Mouse (Mus musculus): ENCODE measurements around the gene Add3.

The Add3 gene

DNA sequence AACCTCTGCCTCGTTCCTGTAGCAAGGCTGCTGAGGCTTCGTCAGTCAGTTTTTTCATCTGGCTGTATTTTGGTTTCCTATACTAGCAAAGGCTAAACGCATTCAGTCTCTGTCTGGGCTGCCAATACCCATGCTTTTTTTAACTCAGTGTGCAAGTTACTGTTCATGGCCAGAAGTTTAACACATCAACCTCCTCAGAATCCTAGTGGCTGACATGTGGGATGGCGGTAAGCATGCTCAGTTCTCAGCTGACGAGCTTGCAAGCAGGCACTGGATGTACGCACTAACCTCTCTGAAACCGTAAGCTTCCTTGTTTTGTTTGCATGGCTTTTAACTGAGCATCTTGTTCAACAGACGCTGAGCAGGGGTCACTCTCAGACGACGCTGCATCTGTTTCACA lies 103.7 kb downstream of the Add3 start:
- no peak for DNase-seq

DNA sequence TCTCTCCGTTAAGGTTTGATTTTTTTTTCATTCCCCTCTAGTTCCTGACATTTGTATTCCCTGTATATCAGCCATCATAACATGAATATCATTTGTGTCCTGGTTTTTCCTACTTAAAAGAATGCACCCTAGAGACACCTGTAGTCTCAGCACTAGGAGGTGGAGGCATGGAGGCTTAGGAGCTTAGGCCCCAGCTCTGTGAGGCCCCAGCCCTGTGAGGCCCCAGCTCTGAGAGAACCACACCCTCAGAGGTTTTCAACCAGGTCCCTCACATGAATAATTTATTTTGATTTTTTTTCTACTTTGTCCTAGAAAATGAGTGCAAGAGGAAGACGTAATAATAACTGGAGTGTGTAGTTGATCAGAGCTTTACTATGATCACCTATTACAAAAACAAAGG lies 107.3 kb downstream of the Add3 start:
- no peak for DNase-seq

DNA sequence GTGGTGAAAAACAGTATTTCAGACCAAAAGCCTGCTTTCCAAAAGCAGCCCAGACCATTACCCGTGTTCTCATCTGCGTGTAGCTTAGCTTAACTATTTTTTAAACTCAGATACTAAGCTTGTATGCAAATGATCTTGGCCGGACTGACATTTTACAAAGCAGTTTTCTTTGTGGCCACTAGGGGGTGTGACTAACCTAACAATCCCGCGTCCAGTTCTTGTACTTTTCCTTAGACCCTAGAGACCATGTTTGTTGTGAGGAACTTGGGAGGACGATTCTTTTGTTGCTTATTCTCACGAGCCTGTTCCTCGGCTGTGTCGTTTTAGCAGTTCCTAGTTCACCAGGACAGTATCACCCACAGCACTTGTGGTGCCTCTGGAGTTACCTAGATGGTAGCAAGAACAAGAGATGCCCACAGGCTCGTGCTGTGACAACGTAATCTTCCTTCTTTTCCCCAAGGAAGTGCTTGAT lies 107.8 kb downstream of the Add3 start:
- DNase-seq = peak; percentile 86

- no peak for DNase-seq
Measured at GRCm38 (mm10) chr19:53251015-53251414, 110.8 kb downstream of the Add3 start.

DNA sequence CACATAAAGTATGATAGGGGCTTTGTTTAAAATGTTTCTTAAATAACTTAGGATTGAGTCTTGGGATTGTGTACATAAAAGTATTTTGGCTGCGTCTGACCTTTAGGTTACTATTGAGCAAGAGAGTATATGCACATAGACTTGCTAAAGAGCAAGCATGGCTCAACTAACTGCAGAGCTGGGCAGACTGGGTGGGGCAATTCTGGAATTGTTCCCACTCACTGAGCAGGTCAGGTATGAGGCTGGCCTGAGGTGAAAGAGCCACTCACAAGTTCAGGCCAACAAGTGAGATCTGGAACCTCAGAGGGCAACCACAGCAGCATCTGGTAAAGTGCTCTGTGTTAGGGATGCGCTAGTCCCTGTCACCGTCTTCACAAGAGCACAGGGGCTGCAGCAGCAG lies 111.4 kb downstream of the Add3 start:
- no peak for DNase-seq

DNA sequence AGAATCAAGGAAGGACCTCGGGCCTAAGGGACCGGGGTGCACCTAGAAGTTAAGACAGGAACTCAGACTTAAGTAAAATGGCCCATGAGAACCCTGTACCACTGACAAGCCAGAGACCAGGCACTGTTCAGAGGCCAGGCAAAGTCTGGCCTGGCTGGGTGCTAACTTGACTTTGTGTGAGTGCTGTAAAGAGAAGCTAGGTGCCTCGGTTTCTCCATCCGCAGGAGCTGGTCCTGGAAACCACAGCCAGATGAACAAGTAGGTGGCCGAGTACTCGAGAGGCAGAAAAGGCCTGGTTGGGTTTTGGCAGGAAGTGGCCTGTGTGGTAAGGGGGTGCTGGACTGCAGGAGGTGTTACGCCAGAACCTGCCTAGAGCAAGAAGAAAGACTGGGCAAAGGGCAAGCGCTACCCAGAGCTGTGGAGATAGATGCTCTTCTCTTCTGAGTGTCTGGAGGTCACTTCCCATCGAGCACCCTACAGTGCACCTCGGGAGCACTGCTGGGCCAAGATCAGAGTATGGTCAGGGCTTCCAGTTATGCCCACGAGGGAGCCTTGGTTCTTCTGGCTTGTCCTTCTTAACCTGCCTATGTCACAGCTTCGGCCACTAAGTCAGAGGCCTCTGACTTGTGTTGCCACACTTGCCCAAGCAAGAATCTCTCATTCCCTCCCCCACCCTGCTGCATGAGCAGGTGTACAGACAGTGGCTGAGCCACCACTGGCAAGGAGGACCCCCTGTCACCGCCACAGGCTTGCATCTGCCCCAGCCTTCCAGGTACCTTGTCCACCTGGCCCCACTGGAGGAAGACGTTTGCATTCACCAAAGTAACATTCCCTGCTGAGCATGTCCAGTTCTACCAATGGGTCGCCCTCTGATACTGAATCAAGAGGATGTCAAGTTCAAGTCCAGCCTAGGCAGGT lies 112.1 kb downstream of the Add3 start:
- DNase-seq = no peak

DNA sequence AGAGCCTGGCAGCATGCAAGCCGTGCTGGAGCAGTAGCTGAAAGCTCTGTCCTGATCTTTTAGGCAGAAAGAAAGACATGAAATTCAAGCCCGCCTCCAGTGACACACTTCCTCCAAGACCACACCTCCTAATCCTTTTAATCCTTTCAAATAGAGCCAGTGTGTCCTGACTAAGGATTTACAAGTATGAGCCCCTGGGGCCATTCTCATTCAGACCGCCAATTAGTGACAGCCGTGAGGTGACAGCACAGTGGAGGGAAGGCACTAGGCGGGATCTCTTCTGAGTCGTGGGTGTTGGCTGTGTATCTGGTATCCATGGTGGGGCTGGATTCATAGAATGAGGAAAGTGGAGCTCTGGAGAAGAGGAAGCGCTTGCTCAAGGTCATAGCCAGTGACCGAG lies 116.1 kb downstream of the Add3 start:
- DNase-seq = peak; percentile 63

GRCm38 (mm10) chr19:53256991-53257594 lies 116.8 kb downstream of the Add3 start:
- DNase-seq = no peak

DNA sequence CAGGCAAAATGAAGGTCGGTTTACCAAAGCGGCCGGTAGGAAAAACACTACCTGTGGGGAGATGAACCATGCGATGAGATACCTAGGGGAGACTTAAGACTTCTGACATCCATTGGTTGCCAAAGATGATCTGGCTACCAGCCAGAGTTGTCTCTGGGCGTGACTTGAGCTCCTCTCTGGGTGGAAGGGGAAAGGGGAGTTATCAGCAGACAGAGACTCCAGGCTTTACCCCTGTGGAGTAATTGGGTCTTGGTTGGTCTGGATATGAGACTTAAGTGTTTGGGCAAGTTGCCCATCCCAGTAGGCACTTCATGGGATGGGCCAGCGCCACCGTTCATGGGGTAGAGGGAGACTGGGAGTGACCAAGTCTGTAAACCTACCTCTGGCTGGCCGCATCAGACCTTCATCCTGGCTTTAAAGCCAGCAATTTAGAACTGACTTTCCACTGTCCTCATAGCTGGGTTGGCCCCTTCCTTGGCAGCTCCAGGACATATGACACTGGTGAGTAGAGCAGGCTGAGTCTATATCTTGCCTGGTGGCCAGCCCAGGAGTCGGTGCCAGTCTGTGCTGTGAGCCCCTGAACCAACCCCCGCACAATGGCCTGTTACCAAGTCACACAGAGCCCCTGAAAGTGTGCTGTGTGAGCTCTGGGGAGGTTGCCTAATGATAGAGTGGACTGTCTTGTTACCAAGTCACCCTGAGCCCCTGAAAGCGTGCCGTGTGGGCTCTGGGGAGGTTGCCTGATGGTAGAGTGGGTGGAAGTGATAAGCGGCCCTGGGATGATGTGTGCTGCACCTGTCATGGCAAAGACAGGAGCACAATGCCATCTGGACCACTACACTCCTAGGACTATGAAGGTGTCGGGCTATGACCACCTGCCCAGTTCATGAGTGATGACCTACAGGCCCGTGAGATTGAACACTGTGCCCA lies 117.7 kb downstream of the Add3 start:
- DNase-seq = no peak

- no peak for DNase-seq
Measured at GRCm38 (mm10) chr19:53258740-53259506, 118.7 kb downstream of the Add3 start.

- DNase-seq = peak; percentile 77
Measured at GRCm38 (mm10) chr19:53259541-53259940, 119.3 kb downstream of the Add3 start.

DNA sequence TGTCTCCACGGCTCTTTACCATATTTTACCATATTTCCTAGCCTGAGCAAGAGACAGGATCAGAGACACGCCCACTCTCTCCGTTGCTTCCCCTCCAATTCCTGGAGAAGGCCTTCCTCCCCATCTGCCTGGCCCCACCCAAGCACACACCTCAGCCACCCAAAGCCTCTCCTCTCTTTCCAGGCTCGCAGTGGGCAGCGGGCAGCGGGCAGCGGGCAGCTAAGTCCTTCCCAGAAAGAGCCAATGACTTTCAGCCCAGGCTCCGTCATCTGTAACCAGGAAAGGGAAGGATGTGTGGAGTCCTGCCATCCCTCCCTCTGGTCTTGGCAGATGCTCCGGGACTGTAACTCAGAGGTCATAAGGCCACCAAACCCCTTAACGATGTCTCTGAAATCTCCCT lies 120.0 kb downstream of the Add3 start:
- DNase-seq = no peak

- no peak for DNase-seq
Measured at GRCm38 (mm10) chr19:53260828-53261227, 120.6 kb downstream of the Add3 start.

DNA sequence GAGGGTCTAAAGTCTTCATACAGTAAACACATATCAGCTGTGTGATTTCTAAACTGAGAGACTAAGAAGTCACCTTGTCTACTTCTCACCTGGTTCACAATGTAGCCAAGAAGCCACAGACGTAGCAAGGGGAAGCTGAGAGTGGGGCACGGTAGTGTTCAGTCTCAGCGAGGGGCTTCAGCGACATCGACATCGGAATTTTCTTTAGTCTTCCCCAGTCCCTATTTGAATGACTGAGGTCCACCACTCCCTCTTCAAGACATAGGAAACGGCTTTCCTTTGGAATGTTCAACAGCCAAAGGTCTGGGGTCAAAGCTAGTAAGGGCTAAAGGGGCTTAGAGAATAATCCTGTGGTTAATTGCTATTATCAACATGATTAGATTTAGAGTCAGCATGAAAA lies 121.8 kb downstream of the Add3 start:
- no peak for DNase-seq

GRCm38 (mm10) chr19:53263859-53264733 lies 123.9 kb downstream of the Add3 start:
- no peak for DNase-seq

DNA sequence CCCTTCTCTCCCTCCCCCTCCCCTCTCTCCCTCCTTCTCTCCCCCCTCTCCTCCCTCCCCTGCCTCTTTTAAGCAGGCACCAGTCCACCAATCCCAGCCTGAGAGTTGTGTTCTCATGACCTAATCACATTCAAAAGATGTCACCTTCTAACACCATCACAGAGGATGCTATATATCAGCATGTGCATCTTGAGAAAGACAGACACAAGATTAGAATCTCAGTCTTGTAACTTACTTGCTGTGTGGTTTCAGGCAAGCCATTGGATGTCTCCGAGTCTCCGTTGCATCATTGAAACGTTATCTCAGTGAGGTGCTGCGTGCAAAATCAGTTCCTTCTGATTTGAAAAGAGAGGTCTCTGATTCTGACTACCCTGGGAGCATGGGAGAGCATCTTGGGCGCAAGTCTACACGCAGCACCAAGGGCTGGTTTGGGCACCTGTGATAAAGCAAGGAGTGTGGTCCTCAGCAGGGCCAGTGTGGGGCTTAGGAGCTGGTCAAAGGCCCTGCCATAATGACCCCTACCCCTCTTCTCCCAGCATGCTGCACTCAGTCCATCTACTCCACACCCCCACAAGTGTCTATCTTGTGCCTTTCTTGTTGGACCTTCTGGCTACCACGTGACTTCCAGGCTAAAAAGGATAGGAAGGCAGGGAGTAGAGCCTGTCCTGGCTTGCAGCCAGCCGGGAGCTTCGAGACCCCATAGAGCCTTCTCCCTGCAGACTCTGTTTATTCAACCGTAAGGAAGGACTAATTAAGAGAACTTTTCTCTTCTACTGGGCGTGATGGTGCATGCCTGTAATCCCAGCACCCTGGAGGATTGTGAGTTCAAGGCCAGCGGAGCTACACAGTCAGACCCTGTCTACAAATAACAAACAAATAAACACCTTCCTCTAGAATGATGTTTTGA lies 124.8 kb downstream of the Add3 start:
- DNase-seq = peak; percentile 82

- DNase-seq = no peak
Measured at GRCm38 (mm10) chr19:53267305-53267704, 127.1 kb downstream of the Add3 start.

DNA sequence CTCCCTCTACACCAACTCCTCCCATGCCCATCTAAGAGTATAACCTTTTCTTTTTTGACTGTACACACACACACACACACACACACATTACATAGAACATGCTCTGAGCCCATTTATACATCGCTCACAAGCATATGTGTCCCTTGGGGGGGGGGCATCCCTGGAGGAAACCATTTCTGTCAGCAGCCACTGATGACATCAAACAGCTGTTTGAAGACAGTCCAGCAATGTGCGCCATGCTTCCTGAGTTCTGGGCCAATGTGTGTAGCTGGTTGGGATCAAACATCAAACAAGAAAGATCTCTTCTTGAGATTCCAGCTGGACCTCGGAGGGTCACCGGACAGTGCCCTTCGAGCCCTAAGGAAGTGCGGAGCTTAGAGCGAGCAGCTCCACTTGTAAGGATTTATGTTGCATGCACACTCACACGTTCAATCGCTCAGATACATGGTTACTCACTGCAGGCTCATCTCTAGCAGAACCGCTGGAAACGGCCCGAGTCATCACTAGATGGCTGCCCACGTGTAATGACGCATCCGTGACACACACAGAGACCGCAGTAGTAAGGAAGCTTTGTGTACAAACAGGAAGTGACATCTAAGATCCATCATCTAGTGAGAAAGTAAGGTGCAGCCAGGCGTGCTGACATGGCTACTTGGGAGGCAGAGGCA lies 132.9 kb downstream of the Add3 start:
- no peak for DNase-seq

DNA sequence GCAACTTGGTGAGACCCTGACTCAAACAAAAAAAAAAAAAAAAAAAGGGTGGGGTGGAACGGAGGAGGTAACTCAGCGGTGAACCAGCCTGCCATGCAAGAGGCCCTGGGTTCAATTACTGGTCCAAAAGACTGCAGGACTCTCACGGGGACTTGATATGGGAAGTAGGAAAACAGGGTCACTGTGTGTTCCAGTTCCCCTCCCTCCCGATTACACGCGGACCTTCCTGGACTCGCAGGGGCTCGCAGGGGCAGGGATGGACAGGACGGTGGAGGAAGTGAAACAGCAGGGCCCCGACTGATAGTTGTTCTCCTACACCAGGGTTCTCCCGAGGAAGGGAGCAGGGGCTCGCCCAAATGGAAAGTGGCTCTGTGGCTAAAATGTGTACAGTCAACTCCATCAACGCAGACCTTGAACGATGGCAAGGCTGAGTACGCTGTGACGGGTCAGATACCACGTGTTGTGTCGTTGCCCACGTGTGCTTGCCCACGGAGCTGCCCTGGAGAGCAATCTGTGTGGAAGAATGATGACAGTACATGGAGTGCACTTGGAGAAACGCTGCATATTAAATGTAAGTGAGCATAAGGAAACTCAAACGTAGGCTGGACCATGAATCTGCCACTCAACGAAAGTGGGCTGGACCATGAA lies 133.7 kb downstream of the Add3 start:
- no peak for DNase-seq

Data from retina, postnatal 1 day (tissue).